Mouse (Mus musculus) megakaryocyte, embryonic 14.5 days (primary cell): ENCODE data around the gene Gm11444. TPM values are rescaled to one million over a fixed set of nuclear protein-coding genes. Genes with fewer than 3 reads are reported as not detected.
A peak's percentile ranks its signal among the peaks of the same experiment; 100 is the strongest.

ENCODE experiments used
- H3K27me3 ChIP-seq: replicated peaks from 2 replicates; pipeline ENCODE3; 2012; ENCODE audit warnings: inconsistent platforms
- H3K36me3 ChIP-seq: replicated peaks from 2 replicates; pipeline ENCODE3; 2012; ENCODE audit warnings: low read length, inconsistent platforms, mixed read lengths
- H3K4me1 ChIP-seq: 2 replicates; pipeline ENCODE4 v1.6.1; 2012; ENCODE audit warnings: inconsistent platforms
- H3K4me3 ChIP-seq: replicated peaks from 2 replicates; pipeline ENCODE3; 2012; ENCODE audit warnings: moderate library complexity, mild to moderate bottlenecking, inconsistent platforms
- H3K9me3 ChIP-seq: 2 replicates; pipeline ENCODE4 v1.6.1; 2012; ENCODE audit warnings: inconsistent platforms
- FLI1 ChIP-seq: IDR thresholded peaks from 2 replicates; pipeline ENCODE4 v1.6.1; 2012; ENCODE audit warnings: low read length, inconsistent platforms, mixed read lengths
- GATA1 ChIP-seq: IDR thresholded peaks from 3 replicates; pipeline ENCODE4 v1.6.1; 2012; ENCODE audit warnings: mixed read lengths, low read length, inconsistent platforms, borderline replicate concordance
- polyA plus RNA-seq: library from polyadenylated mRNA; stranded (reverse); fragments of >175 nt; gene quantifications from 2 replicates; pipeline ENCODE4 v1.2.3, GENCODE M21; 2012; ENCODE audit warnings: low replicate concordance; ENCODE audit not compliant: insufficient read depth

Gene Gm11444
- not detected in 2 replicates for polyA plus RNA-seq

GRCm38 (mm10) chr11:85850233-85850632, at the start of gene Gm11444:
Gm11444 (minus strand) TSS chr11:85850333.
- no peaks in the 10 kb centered on the region for H3K36me3 ChIP-seq
- peaks cover 54% of the 10 kb centered on the region for H3K27me3 ChIP-seq
- H3K9me3 ChIP-seq, result peaks cover 9% of the 10 kb centered on the region; the same call in 1 of the 2 replicates
- H3K4me3 ChIP-seq, result peak within 1 kb of the TSS; percentile 67
- TF ChIP-seq GATA1 (no peak), FLI1 (no peak)
- H3K4me1 ChIP-seq, result peaks cover 21% of the 10 kb centered on the region

- Histone ChIP-seq H3K4me1 (peaks cover 27% of the 10 kb centered on the region), H3K4me3 (no peak overlapping the region), H3K9me3 (peaks cover 1% of the 10 kb centered on the region; the same call in 1 of the 2 replicates), H3K36me3 (no peaks in the 10 kb centered on the region), H3K27me3 (peaks cover 95% of the 10 kb centered on the region)
- TF ChIP-seq GATA1 (no peak), FLI1 (no peak)
These were observed 46.3 kb upstream of the Gm11444 start for GRCm38 (mm10) chr11:85896335-85896985.

GRCm38 (mm10) chr11:85894731-85895545, 44.8 kb upstream of the Gm11444 start:
- peaks cover 95% of the 10 kb centered on the region for H3K27me3 ChIP-seq
- H3K4me3 ChIP-seq, result peak overlapping the region; percentile 26
- TF ChIP-seq GATA1 (no peak), FLI1 (no peak)
- peaks cover 41% of the 10 kb centered on the region for H3K4me1 ChIP-seq
- H3K9me3 ChIP-seq, result no peaks in the 10 kb centered on the region
- no peaks in the 10 kb centered on the region for H3K36me3 ChIP-seq

GRCm38 (mm10) chr11:85894136-85894530, 44.0 kb upstream of the Gm11444 start:
- TF ChIP-seq FLI1, result no peak
- peaks cover 44% of the 10 kb centered on the region for H3K4me1 ChIP-seq
- no peak overlapping the region for H3K4me3 ChIP-seq
- H3K36me3 ChIP-seq, result no peaks in the 10 kb centered on the region
- H3K9me3 ChIP-seq, result no peaks in the 10 kb centered on the region
- peaks cover 97% of the 10 kb centered on the region for H3K27me3 ChIP-seq

GRCm38 (mm10) chr11:85893400-85894135, 43.4 kb upstream of the Gm11444 start:
- no peak overlapping the region for H3K4me3 ChIP-seq
- H3K4me1 ChIP-seq, result peaks cover 46% of the 10 kb centered on the region
- no peaks in the 10 kb centered on the region for H3K9me3 ChIP-seq
- TF ChIP-seq FLI1 (no peak), GATA1 (no peak)
- no peaks in the 10 kb centered on the region for H3K36me3 ChIP-seq
- H3K27me3 ChIP-seq, result peaks cover 98% of the 10 kb centered on the region

DNA sequence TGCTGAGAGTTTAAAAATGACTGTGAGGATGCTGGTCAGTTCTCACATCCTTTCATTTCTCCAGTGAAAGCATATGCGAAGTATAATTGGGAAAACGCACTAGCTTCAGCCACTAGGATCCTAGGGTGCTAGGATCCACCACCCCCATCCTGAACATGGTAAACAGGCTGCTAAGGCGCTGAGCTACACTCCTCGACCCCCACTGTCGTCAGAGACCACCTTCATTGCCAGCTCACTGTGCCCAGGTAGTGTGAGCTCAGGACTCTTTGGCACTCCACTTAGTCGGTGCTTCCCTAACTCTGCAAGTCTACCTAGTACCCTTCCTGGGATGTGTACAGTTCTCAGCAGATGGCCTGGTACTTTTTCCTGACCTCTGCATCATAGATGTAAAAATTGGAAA, 42.6 kb upstream of the Gm11444 start:
- Histone ChIP-seq H3K4me3 (no peak overlapping the region), H3K4me1 (peaks cover 51% of the 10 kb centered on the region), H3K27me3 (peaks cover 98% of the 10 kb centered on the region), H3K9me3 (0 out of 2 replicates have a peak, but pooled peaks cover 2% of the 10 kb centered on the region), H3K36me3 (no peaks in the 10 kb centered on the region)
- no peak for TF ChIP-seq FLI1
- no peak for TF ChIP-seq GATA1

DNA sequence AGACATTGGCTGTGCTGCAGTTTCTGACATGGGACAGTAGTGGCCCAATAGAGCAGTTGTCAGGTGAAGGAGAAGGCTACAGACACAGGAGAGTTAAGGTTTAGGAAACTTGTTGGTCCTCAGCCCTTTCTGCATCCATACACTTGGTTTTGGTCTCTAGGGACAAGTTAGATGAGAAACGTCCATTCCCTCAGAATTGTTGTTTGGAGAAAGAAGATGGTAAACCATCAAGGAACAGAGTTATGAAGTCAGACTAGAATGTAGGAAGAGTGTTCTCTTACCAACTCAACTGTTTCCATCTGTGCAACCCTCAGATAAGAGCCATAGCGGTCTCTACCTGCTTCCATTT, 41.5 kb upstream of the Gm11444 start:
- H3K4me1 ChIP-seq, result peaks cover 51% of the 10 kb centered on the region
- H3K27me3 ChIP-seq, result peaks cover 97% of the 10 kb centered on the region
- TF ChIP-seq GATA1, result no peak
- TF ChIP-seq FLI1, result no peak
- no peak overlapping the region for H3K4me3 ChIP-seq
- 0 out of 2 replicates have a peak, but pooled peaks cover 2% of the 10 kb centered on the region for H3K9me3 ChIP-seq
- no peaks in the 10 kb centered on the region for H3K36me3 ChIP-seq

GRCm38 (mm10) chr11:85891010-85891691, 41.0 kb upstream of the Gm11444 start:
- H3K4me3 ChIP-seq, result no peak overlapping the region
- TF ChIP-seq GATA1 (no peak), FLI1 (no peak)

GRCm38 (mm10) chr11:85890563-85890845, 40.4 kb upstream of the Gm11444 start:
- peaks cover 98% of the 10 kb centered on the region for H3K27me3 ChIP-seq
- TF ChIP-seq FLI1 (no peak), GATA1 (no peak)
- peaks cover 47% of the 10 kb centered on the region for H3K4me1 ChIP-seq
- no peaks in the 10 kb centered on the region for H3K36me3 ChIP-seq
- no peak overlapping the region for H3K4me3 ChIP-seq
- peaks cover 11% of the 10 kb centered on the region for H3K9me3 ChIP-seq

More at GRCm38 (mm10) chr11:85891010-85891691, 41.0 kb upstream of the Gm11444 start:
- Histone ChIP-seq H3K9me3 (peaks cover 6% of the 10 kb centered on the region; the same call in 1 of the 2 replicates), H3K4me1 (peaks cover 48% of the 10 kb centered on the region), H3K36me3 (no peaks in the 10 kb centered on the region), H3K27me3 (peaks cover 98% of the 10 kb centered on the region)
